Mouse (Mus musculus) spleen, adult 18-20 months (tissue): ENCODE results near the gene Phactr1.

Experiments used
- DNase-seq, 2 experiments: peaks; one replicate each; pipeline ENCODE4 v3.0.0; 2022; ENCODE audit warnings: mixed read lengths in 2 of 2

Gene Phactr1

DNA sequence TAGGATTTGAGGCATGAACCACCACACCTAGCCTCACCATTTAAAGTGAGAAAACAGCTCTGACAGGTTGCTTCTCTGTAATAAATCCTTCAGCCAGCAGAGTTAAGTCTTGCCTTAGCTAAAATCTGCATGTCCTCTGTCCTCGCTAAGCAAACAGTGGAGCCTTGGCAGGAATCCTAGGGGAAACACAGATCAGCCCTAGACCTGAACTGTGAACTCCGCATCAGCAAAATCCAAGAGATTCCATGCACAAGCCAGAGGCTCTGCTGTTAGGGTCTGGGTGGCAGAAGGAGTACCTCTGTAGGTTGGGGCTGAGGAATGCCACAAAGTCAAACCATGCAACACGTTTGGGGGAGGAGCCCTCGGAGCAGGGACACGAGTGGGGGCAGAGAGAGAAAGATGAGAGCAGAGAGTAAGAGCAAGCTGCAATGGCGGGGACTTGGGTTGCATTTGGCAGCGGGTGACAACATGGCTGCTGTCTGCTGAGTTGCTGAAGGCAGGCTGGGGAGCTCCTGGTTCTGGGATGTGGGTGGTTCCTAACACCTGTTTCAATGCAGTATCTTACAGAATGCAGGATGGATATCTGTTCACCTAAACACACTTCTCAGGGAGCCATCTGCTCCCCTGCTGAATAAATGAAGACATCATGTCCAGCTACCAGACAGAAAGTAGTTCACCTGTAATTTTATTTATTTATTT, 464.4 kb downstream of the Phactr1 start:
- no peak for DNase-seq

DNA sequence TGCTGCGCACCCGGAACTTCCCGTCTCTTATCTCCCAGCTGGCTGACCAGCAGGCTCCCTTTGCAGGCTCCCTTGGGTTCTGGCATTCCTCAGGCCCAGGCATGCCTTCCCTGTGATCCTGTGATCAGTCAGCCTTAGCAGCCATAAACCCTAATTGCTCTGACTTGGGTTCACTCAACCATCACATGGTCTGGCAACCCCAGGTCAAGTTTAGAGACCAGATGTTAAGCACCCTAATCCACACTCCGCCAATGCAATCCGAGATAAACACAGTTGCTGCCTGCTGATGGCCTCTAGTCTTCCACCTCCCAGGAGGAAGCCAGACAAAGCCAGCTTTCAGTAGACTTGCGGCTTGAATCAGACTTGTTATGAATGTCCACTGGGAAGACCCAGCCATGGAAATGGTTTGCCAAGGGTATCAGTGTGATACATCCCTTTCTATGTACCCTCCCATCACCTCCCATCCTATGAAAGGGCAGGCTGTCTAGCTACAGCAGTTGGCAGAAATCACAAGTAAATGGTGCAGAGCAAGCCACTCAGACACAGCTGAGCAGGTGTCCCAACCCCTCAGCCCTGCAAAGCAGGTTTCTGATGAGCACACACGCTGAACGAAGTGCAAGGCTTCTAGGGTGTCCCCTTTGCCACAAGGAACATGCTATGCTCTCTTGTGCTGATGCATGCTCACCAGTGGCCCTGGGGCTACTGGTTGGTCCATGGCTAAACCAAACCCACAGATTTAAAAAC, 466.3 kb downstream of the Phactr1 start:
- no peak for DNase-seq

DNA sequence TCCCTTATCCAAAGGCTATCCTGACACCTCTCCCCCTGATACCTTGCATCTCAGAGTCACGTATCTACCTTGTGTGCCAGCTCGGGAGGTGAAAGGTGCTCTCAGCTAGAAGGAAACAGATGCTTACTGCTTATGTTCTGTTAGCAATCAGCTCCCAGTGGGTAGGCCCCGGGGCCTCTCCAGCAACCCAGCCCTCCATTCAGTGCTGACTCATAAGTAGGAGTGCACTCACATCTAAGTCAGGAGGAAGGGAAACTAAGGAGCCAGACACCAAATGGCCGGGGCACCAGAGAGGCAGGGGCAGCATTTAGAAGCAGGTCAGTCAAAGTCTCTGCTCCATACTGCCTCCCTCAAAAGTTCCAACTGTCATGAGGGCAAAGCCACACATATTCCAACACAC, 468.3 kb downstream of the Phactr1 start:
- no peak for DNase-seq

DNA sequence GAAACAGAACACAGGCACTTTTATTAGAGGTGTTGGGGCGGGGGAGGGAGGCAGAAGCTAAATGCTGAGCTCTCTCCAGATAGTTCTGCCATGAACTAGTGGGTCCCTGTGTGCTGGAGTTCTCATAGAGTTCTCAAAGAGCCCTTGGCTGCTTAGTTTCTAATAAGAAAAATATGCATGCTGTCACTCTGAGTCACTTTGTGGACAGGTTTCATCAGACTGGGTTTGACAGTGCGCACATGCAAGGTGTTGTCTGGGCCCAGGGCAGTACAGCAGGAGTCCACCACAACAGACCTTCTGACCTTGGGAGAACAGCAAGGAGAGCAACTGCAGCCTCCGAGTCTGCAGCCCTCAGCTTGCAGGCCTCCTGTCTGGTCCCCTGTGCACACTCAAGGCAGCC, 469.2 kb downstream of the Phactr1 start:
- DNase-seq, result no peak

DNA sequence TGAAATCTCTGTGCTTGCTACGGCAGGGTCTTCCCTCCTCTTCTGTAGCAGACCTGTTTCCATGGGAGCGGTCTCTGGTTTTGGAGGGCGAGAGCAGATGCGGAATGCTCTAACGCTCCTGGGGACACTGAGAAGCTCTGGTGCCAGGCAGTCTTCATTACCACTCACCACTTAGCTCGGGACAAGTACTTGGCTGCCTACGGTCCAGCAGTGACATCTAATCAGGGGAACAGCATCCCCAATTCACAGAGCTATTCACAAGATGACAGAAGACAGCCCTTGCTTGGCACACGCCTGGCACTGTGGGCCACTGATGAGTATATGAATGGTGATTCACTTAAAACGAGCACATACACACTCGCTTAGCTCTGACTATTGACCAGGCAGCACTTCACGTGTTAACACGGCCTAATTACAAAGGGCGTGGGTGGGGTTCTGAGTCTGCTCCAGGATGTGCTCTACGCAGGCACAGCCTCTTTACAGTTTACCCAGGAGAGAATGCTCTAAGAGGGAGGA, 471.6 kb downstream of the Phactr1 start:
- DNase-seq, result no peak

DNA sequence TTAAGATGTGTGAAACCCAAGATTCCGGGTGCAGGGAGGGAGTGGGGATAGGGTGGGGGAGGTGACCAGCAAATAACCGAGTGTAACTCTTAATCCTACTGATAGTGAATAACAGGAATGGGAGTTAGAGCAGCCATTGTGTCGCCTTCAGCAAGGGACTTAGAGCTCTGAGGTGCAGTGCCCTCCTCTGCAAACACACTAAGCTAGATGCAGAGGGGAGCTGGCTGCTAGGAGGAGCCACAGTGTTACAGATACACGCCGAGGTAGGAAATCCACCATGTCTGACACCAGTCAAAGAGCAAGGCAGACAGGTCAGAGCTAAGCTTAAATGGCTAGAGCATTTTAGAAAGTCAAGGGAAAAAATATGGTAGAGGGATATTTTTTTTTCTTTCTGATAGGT, 476.9 kb downstream of the Phactr1 start:
- no peak for DNase-seq

DNA sequence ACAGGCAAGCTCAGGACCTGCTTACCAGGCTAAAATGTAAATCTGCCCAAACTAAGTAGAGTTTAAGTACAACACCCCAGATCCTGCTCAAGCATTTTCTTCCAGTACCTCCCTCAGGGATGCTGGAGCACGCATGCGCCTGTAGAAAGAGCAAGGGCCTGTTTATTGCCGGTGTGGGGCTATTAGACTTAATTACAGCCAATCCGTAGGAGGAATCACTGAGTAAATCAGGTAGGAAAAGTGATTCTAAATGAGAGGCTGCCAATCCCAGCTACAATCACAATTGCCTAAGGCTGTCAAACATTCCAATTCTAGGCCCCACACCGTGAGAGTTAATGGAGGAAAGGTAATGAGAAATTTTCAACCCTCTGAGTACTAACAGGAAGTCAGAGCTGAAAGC, 477.9 kb downstream of the Phactr1 start:
- no peak for DNase-seq

DNA sequence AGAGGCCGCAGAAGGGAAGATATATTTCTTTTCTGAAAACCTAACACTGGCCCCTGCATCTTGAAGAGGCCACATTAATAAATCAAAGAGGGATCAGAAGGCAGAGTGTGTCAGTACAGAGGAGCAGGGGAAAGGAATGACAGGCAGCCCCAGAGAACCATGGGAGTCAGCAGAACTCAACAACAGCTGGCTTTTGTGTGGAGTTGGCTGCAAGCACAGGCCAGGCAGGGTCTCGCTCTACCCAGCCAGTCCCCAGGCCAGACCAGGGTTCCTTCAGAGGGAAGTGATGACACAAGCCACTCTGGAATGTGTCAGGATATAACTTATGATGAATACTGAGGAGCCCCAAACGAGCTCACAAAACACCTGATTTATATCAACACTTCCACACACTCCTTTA, 479.0 kb downstream of the Phactr1 start:
- no peak for DNase-seq

DNA sequence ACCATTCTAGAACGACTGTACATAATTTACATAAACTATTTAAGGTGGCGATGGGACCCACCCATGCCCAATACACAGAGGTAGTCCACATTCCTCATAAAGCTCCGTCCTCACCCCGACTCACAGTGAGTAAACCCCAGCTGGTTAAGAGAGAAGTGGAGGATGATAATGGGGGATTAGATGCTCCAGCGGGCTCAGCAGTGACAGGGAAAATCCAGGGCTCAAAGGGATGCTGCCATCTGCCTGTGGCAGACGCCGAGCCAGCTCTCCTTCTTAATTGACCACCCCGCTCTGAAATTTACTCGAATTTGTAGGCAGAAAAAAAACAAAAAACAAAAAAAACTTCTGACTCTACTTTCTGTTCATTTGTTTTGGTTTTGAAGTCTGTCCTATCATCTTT, 487.3 kb downstream of the Phactr1 start:
- no peak for DNase-seq

DNA sequence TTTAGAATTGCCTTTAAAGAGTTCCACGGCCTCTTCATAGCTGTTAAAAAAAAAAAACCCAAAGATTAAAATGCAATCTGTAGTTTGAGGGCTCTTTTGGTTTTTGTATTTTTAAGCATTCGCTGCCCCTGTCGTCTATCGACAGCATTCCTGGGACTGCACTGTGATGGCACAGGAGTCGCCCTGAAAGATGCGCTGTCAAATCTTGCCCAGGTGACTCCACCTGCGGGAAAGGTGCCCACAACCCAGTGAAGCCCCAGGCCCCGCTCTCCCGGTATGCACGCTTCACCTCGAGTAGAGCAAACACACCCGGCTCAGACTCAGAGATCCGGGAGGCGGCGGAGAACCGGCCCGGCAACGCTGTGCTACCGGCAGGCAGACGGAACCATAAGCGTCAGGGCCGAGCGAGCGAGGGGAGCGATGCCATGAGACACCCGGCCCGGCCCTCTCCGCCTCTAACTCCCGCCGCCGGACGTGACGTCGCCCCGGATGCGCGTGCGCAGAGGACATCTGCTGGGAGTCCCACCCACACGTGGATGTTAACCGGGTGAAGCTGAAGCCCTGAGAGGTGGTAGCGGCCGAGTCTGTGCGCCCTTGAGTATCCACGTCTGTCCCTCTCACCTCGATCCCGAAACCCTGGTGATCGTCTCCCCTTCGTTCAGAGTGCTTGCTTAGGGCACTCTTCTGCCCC, 490.7 kb downstream of the Phactr1 start, which contains the start of gene Tbc1d7:
Gene Tbc1d7 (minus strand): TSS at position 482 of the 691 bp plus-strand sequence.
- peak; percentile 97 to 99 for DNase-seq

DNA sequence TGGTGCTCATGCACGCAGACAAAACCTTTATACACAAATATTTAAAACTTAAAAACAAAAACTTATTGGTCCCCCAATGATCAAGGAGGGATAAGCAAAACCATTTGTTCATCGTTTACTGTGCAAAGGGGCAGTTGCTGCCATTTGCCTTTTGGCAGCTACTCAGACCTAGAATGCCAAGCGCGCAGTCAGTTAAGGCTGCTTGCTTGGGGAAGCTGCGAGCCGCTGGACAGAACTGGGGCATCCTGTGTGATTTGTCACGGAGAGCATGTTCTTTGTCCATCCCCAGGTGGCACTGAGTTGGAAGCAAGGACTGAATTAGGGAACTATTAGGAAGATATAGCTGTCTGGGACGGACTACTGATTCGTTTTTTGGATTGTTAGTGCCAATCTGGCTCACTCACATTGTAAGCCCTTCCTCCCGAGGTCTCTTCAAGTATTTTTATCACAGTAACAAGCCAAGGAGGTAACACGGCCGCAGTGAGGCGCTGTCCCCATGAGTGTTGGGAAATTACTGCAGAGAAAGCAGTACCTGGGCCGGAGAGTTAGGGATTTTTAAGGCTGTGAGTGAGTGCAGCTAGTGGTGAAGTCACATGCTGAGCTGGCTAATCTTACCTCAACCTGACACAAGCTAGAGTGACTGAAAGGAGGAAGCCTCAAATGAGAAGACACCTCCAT, 491.8 kb downstream of the Phactr1 start:
- no peak for DNase-seq

DNA sequence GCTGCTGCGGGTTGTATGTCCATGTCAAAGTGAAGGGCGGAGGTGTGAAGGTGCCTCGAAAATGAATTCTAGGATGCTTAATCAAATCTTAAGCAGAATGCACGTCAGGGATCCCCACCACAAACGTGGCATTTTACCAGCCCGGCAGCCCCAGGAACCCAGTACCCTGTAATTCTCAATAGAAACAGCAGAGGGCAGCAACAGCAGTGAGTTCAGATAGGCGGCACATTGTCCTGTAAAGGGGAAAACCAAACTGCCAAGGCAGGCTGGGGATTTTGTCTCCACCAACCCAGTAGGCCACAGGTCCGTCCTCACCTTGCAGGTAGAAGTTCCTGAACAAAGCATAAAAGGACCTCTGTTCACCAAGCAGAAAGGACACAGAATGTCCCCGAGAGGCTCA, 492.8 kb downstream of the Phactr1 start:
- DNase-seq, result peak; percentile 55 to 76

DNA sequence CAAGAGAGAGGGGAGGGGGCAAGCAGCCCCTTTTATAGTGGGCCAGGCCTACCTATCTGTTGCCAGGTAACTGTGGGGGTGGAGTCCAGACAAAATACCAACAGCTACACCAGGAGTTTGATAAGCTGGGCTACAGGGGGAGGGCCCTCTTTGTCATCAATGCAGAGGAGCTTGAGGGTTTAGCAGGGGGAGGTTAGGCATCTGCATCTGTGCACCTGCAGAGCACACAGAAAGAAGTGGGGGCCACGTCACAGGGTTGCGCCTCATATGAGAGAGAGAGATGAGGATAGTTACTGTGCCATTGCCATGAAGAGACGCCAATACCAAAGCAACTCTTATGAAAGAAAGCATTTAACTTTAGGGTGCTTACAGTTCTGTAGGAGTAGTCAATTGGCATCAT, 496.3 kb downstream of the Phactr1 start:
- no peak for DNase-seq

DNA sequence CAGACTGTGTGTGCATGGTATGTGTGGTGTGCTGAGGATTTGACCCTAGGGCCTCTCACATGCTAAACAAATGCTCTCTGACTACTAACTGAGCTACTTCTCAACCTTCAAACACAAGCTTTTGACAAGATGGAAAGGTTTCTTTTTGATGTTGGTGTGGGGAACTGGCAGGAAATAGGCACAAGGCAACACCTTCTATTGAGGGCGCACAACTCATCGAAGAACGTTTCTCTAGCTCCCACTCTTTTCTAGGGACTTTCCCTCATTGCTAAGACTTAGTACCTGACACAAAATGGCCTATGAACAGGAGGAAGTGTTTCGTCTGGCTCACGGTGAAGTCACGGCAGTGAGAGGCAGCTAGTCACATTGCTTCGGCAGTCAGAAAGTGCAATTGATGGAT, 496.9 kb downstream of the Phactr1 start:
- no peak for DNase-seq

DNA sequence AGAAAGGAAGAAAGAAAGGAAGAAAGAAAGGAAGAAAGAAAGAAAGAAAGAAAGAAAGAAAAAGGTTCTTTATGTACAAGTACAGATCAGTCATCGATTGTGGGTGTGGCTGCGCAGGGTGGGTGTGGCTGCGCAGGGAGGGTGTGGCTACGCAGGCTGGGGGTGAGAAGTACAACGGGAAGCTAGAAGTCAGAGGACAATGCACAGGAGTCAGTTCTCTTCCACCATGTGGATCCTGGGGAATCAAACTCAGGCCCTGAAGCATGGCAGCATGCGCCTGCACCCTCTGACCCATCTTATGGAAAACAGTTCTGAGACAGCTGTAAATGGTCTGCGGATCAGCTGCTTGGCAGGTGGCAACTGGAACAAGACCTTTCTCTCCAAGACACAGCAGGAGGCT, 500.7 kb downstream of the Phactr1 start:
- no peak for DNase-seq

DNA sequence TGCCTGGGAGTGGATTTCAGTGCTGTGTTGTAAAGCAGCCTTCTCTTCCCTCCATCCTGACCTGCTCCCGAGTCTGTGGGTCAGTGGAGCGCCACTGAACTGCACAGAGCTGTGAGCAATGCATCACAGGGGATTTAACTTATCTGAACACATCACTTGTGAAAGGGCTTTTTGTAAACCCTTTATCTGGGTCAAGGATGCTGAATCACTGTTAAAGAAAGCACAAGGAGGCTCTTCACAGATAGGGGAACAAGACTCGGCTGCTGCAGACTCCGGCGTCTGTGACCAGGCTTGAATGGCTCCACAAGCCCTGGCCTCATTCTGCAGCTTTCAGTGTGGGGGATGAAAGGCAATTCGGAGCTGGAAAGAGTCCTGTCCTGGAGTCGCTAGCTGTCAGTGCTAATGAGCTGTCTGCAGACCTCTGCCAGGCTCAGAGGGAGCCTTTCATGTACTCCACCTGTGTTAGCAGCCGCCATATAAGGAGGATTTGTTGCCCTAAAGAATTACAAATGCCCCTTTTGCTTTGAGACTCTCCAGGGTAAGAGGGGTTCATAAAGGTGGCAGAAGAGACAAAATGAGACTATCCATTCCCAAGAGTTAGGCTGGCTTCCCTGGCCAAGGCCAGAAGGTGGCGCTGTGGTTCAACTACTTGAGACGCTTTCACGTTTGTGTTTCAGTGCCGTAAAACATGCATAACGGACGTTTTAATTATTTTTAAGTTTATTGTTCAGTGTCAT, 502.2 kb downstream of the Phactr1 start:
- peak; percentile 53 to 79 for DNase-seq

DNA sequence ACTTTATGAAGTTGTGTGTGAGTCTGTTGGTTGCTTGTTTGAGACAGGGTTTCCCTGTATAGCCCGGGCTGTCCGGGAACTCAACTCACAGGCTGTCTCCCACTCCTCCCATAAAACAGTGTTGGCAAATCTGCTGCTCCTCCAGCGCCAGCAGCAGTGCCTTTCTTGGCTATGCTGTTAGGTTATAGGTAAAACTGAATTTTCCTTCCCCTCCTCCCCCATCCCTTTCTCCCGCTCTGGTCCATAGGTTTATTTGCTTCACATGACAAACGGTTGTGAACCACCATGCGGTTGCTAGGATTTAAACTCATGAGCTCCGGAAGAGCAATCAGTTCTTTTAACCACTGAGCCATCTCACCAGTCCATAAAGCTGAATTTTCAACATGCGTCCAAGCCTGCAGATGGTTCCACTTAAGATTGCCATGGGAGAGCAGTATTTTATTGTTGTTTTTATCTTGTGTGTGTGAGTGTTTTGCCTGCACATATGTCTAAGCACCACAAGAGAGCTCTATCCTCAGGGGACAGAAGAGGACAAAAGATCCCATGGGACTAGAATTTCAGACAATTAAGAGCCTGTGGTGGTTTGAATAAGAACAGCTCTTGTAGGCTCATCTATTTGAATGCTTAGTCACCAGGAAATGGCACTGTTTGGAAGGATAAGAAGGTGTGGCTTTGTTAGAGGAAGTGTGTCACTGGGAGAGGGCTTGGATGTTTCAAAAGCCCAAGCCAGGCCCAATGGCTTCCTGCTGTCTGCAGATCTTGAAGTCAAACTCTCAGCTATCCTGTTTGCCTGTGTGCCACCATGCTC, 503.0 kb downstream of the Phactr1 start:
- DNase-seq, result no peak

DNA sequence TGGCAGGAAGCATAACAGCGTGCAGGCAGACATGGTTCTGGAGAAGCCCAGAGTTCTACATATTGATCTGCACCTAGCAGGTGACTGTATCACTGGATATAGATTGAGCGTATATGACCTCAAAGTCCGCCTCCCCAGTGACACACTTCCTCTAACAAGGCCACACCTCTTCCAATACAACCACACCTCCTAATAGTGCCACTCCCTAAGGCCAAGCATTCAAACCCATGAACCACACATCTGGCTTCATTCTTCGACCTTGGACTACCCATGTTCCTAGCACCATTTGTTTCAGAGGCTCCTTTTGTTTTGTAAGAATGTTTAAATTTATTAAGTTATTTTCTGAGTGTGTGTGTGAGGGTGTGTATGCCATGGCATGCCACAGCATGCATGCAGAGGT, 507.3 kb downstream of the Phactr1 start:
- no peak for DNase-seq
